Mouse (Mus musculus): ENCODE data around the gene Vhl.

GRCm38 (mm10) chr6:113602821-113603220 lies 20.9 kb upstream of the Vhl start:
- TF ChIP-seq CTCF (IDR thresholded peaks at IDR 0.05; ENCODE audit: control insufficient read depth, insufficient read depth, insufficient replicate concordance, low read depth, low read length), result no peak
- TF ChIP-seq POLR2A (IDR thresholded peaks at IDR 0.05; ENCODE audit: control insufficient read depth, low read depth, low read length), result no peak

All from testis, adult 2 months (tissue).